Mouse (Mus musculus): ENCODE data around the gene Cacna1d. TPM values are rescaled to one million over a fixed set of nuclear protein-coding genes. Genes with fewer than 3 reads are reported as not detected.

Cacna1d gene
- polyA plus RNA-seq, 1 experiment from 2014 or later, result 0.46 TPM

DNA sequence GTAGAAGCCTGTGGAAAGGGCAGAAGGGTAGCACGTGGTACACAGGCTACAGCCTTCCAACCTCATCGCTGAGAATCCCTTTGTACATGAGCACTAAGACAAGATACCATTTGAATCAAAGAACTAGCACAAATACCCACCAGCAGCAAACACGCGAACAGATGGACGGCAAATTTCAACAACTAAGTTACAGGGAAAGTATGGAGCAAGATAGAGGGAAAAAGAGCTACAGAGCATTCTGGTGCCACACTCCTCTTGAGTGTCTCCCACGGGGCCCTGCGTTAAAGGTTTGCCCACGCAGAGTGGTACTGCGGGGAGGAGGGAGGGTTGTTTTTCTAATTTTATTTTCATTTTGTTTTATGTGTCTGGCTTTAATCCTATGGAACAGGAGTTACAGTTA is 215.7 kb downstream of the Cacna1d start:
- H3K36me3 ChIP-seq, result no peaks in the 10 kb centered on the region
- peaks cover 7% of the 10 kb centered on the region; the same call in 1 of the 2 replicates for H3K27me3 ChIP-seq (replicated peaks)
- ATAC-seq, result no peak
- H3K4me1 ChIP-seq, result no peaks in the 10 kb centered on the region
- H3K4me3 ChIP-seq, result no peak overlapping the region
- H3K9me3 ChIP-seq (replicated peaks), result no peaks in the 10 kb centered on the region
- H3K9ac ChIP-seq, result no peak overlapping the region
- no peak overlapping the region for H3K4me2 ChIP-seq
- no peak overlapping the region for H3K27ac ChIP-seq
- WGBS (ENCODE audit: insufficient replicate concordance), result 82% methylated on average over 9 of the region's 9 CpGs

- WGBS (ENCODE audit: insufficient replicate concordance), result 54% methylated on average over 4 of the region's 4 CpGs
- Histone ChIP-seq H3K27me3 (replicated peaks) (peaks cover 20% of the 10 kb centered on the region), H3K4me1 (no peaks in the 10 kb centered on the region), H3K27ac (no peak overlapping the region), H3K9me3 (replicated peaks) (no peaks in the 10 kb centered on the region), H3K9ac (no peak overlapping the region), H3K4me3 (no peak overlapping the region), H3K4me2 (no peak overlapping the region), H3K36me3 (no peaks in the 10 kb centered on the region)
- no peak for ATAC-seq
Observed at GRCm38 (mm10) chr14:30272976-30273375, 218.3 kb downstream of the Cacna1d start.

DNA sequence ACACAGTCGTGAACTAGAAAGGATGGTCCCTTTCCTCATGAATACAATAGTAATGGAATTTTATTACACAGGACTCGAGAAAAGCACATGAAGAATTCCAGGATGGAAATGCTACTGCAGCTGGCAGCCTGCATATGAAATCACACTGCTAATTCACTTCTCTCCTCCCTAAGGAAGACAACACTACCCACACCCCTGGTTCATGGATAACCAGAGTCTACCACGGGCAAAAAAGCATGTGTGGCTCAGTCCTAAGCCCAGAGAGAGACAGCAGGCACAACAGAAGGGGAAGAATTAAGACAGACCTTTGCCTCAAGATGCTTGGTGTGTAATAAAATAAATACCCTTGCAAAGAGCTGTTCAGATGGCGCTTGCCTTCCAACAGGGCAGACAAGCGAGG is 218.7 kb downstream of the Cacna1d start:
- no peaks in the 10 kb centered on the region for H3K9me3 ChIP-seq (replicated peaks)
- WGBS (ENCODE audit: insufficient replicate concordance), result 67% methylated on average over 5 of the region's 5 CpGs
- no peak overlapping the region for H3K9ac ChIP-seq
- H3K4me3 ChIP-seq, result no peak overlapping the region
- ATAC-seq, result no peak
- H3K36me3 ChIP-seq, result no peaks in the 10 kb centered on the region
- H3K4me2 ChIP-seq, result no peak overlapping the region
- peaks cover 22% of the 10 kb centered on the region for H3K27me3 ChIP-seq (replicated peaks)
- H3K27ac ChIP-seq, result no peak overlapping the region
- H3K4me1 ChIP-seq, result no peaks in the 10 kb centered on the region

GRCm38 (mm10) chr14:30271856-30272255 is 219.4 kb downstream of the Cacna1d start:
- no peak for ATAC-seq
- Histone ChIP-seq H3K4me3 (no peak overlapping the region), H3K4me2 (no peak overlapping the region), H3K27ac (no peak overlapping the region), H3K36me3 (no peaks in the 10 kb centered on the region), H3K9me3 (replicated peaks) (no peaks in the 10 kb centered on the region), H3K9ac (no peak overlapping the region), H3K4me1 (no peaks in the 10 kb centered on the region), H3K27me3 (replicated peaks) (peaks cover 24% of the 10 kb centered on the region)
- WGBS (ENCODE audit: insufficient replicate concordance), result 60% methylated on average over 8 of the region's 8 CpGs

- Histone ChIP-seq H3K9me3 (replicated peaks) (no peaks in the 10 kb centered on the region), H3K27me3 (replicated peaks) (peaks cover 22% of the 10 kb centered on the region; the same call in 1 of the 2 replicates), H3K4me1 (peaks cover 10% of the 10 kb centered on the region; the same call in 1 of the 2 replicates), H3K36me3 (no peaks in the 10 kb centered on the region), H3K27ac (no peak overlapping the region), H3K4me3 (no peak overlapping the region), H3K4me2 (no peak overlapping the region), H3K9ac (no peak overlapping the region)
- 61% methylated on average over 5 of the region's 5 CpGs for WGBS (ENCODE audit: insufficient replicate concordance)
- ATAC-seq, result no peak
Observed at GRCm38 (mm10) chr14:30270350-30270749, 220.9 kb downstream of the Cacna1d start.

- peak overlapping the region; percentile 71 for H3K27ac ChIP-seq
- H3K4me1 ChIP-seq, result peaks cover 32% of the 10 kb centered on the region
- H3K4me3 ChIP-seq, result no peak overlapping the region
- H3K27me3 ChIP-seq (replicated peaks), result peaks cover 19% of the 10 kb centered on the region; the same call in 1 of the 2 replicates
- H3K36me3 ChIP-seq, result no peaks in the 10 kb centered on the region
- no peak overlapping the region for H3K9ac ChIP-seq
- H3K4me2 ChIP-seq, result peak overlapping the region; percentile 28
- WGBS (ENCODE audit: insufficient replicate concordance), result 36% methylated on average over 9 of the region's 9 CpGs
- peak; percentile 95 for ATAC-seq
- H3K9me3 ChIP-seq (replicated peaks), result no peaks in the 10 kb centered on the region
Observed at GRCm38 (mm10) chr14:30265728-30266127, 225.5 kb downstream of the Cacna1d start.

GRCm38 (mm10) chr14:30261561-30262251 is 229.5 kb downstream of the Cacna1d start:
- WGBS (ENCODE audit: insufficient replicate concordance), result 63% methylated on average over 10 of the region's 10 CpGs
- Histone ChIP-seq H3K36me3 (no peaks in the 10 kb centered on the region), H3K27ac (peak overlapping the region; percentile 62), H3K4me1 (peaks cover 32% of the 10 kb centered on the region), H3K4me3 (no peak overlapping the region), H3K4me2 (peak overlapping the region; percentile 26), H3K27me3 (replicated peaks) (peaks cover 12% of the 10 kb centered on the region), H3K9me3 (replicated peaks) (no peaks in the 10 kb centered on the region), H3K9ac (no peak overlapping the region)
- ATAC-seq, result peak; percentile 88

GRCm38 (mm10) chr14:30257626-30258025 is 233.6 kb downstream of the Cacna1d start:
- no peaks in the 10 kb centered on the region for H3K9me3 ChIP-seq (replicated peaks)
- no peak for ATAC-seq
- H3K4me1 ChIP-seq, result peaks cover 15% of the 10 kb centered on the region
- no peak overlapping the region for H3K27ac ChIP-seq
- H3K9ac ChIP-seq, result no peak overlapping the region
- H3K4me2 ChIP-seq, result no peak overlapping the region
- WGBS (ENCODE audit: insufficient replicate concordance), result 61% methylated on average over 4 of the region's 4 CpGs
- H3K27me3 ChIP-seq (replicated peaks), result peaks cover 28% of the 10 kb centered on the region
- H3K4me3 ChIP-seq, result no peak overlapping the region
- no peaks in the 10 kb centered on the region for H3K36me3 ChIP-seq

DNA sequence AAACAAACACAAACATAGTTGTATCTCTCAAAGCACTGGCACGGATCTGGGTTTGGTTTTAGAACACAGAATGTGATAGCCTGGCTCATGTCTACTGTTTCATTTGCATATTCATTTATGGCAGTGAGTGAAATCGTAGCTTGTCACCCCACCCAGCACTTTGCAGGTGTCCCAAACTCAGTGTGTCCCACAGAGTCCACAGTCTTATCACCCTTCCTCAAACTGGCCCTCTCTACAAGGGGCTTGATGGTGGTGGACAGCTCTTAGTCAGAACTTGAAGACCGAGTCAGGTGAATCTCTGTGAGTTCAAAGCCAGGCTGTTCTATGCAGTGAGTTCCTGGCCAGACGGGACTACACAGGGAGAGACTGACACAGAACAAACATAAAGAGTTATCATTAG is 234.8 kb downstream of the Cacna1d start:
- Histone ChIP-seq H3K27ac (no peak overlapping the region), H3K9me3 (replicated peaks) (no peaks in the 10 kb centered on the region), H3K36me3 (no peaks in the 10 kb centered on the region), H3K4me1 (peaks cover 4% of the 10 kb centered on the region), H3K9ac (no peak overlapping the region), H3K4me3 (no peak overlapping the region), H3K4me2 (no peak overlapping the region), H3K27me3 (replicated peaks) (peaks cover 28% of the 10 kb centered on the region)
- ATAC-seq, result no peak
- WGBS (ENCODE audit: insufficient replicate concordance), result 49% methylated on average over 4 of the region's 4 CpGs

DNA sequence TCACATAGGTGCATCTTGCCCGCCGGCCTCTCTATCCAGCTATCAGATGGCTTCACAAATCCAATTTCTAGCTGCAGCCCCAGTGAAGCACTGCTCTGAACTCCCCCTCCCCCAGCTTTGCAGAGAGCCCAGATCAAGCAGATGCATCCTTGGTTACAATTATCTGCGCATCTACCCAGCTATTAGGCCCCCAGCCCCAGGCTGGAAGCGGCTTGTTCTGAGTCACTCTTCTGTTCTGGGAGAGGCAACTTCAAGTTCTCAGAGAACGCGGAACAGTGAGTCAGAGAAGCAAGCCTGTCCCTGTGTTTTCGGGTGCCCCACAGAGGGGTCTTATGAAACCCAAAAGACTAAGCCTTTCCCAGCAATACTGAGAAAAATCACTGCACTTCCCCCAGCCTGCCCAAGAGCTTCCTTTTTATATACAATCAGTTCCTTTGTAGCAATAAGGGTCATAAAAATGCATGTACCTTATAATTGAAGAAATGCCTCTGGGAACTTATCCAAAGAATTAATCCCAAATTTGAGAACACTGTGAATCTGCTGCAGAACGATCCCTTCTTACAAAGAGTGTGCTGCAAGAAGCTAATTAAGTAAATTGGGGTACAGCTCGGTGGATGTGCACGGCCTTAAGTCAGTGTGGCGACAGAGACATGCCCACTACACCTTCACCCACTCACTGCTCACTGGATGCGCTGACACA is 235.4 kb downstream of the Cacna1d start:
- Histone ChIP-seq H3K36me3 (no peaks in the 10 kb centered on the region), H3K27ac (no peak overlapping the region), H3K4me2 (no peak overlapping the region), H3K27me3 (replicated peaks) (peaks cover 28% of the 10 kb centered on the region), H3K4me1 (no peaks in the 10 kb centered on the region), H3K9ac (no peak overlapping the region), H3K4me3 (no peak overlapping the region), H3K9me3 (replicated peaks) (no peaks in the 10 kb centered on the region)
- no peak for ATAC-seq
- WGBS (ENCODE audit: insufficient replicate concordance), result 70% methylated on average over 12 of the region's 12 CpGs

DNA sequence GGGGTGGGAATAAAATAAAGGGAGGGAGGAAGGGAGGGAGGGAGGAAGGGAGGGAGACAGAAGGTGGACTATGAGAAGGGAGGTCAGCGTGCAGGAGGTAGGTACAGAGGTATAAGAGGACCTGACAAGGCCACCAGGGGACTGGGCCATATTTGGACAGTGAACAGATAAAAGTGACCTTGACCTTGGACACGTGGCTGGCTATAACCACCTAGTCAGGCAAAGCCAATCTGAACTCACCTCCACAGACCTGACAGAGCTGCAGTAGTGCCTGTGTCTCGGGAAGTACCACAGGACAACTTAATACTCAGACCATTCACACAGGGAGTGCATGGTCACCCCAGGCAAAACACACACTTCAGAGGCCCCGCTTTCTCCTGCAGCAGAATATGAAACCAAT is 236.5 kb downstream of the Cacna1d start:
- H3K27me3 ChIP-seq (replicated peaks), result peaks cover 28% of the 10 kb centered on the region
- WGBS (ENCODE audit: insufficient replicate concordance), result 54% methylated on average over 4 of the region's 4 CpGs
- no peak overlapping the region for H3K27ac ChIP-seq
- no peak for ATAC-seq
- H3K4me1 ChIP-seq, result no peaks in the 10 kb centered on the region
- H3K9ac ChIP-seq, result no peak overlapping the region
- H3K36me3 ChIP-seq, result no peaks in the 10 kb centered on the region
- H3K4me3 ChIP-seq, result no peak overlapping the region
- H3K9me3 ChIP-seq (replicated peaks), result no peaks in the 10 kb centered on the region
- no peak overlapping the region for H3K4me2 ChIP-seq

GRCm38 (mm10) chr14:30252824-30253223 is 238.4 kb downstream of the Cacna1d start:
- 67% methylated on average over 2 of the region's 2 CpGs for WGBS (ENCODE audit: insufficient replicate concordance)
- 0 out of 2 replicates have a peak, but pooled peaks cover 15% of the 10 kb centered on the region for H3K4me1 ChIP-seq
- no peak overlapping the region for H3K27ac ChIP-seq
- no peak overlapping the region for H3K4me3 ChIP-seq
- H3K27me3 ChIP-seq (replicated peaks), result peaks cover 23% of the 10 kb centered on the region
- H3K9me3 ChIP-seq (replicated peaks), result no peaks in the 10 kb centered on the region
- no peak for ATAC-seq
- H3K9ac ChIP-seq, result no peak overlapping the region
- no peak overlapping the region for H3K4me2 ChIP-seq
- no peaks in the 10 kb centered on the region for H3K36me3 ChIP-seq
